7 mouse cellular contexts compared by ENCODE assay signal in genomic region chr12:110703008-110703471, GRCm38 (mm10). TPM values are rescaled to one million over a fixed set of nuclear protein-coding genes. Genes with fewer than 3 reads are reported as not detected.
DNase-seq lines count a peak whose midpoint lies in the region; ATAC-seq and TF ChIP-seq lines count a peak whose summit lies in the region.

No protein-coding gene starts in this region.

- peak; percentile 46; the same call in 1 of the 2 replicates for ATAC-seq in intestine, postnatal 0 days
- peak; percentile 46; the same call in 1 of the 2 replicates for ATAC-seq in midbrain, embryonic 13.5 days

- no peaks in the 10 kb centered on the region for H3K9me3 ChIP-seq in intestine, postnatal 0 days (ENCODE audit: control insufficient read depth)
- H3K9me3 ChIP-seq in limb, embryonic 10.5 days (replicated peaks): no peaks in the 10 kb centered on the region
- no peaks in the 10 kb centered on the region for H3K9me3 ChIP-seq in midbrain, embryonic 13.5 days

- peak; percentile 97 for TF ChIP-seq CTCF in intestine, postnatal 0 days (IDR thresholded peaks at IDR 0.05; ENCODE audit: low read depth)

- H3K27me3 ChIP-seq in intestine, postnatal 0 days (replicated peaks; ENCODE audit: control insufficient read depth, insufficient read depth, low read length): no peaks in the 10 kb centered on the region
- H3K27me3 ChIP-seq in limb, embryonic 10.5 days (ENCODE audit: low read depth, poor library complexity, severe bottlenecking): peaks cover 13% of the 10 kb centered on the region; the same call in 1 of the 2 replicates
- no peaks in the 10 kb centered on the region for H3K27me3 ChIP-seq in midbrain, embryonic 13.5 days

- no peak overlapping the region for H3K9ac ChIP-seq in intestine, postnatal 0 days (ENCODE audit: low read depth, low read length)
- no peak overlapping the region for H3K9ac ChIP-seq in midbrain, embryonic 13.5 days (replicated peaks)

- peaks cover 8% of the 10 kb centered on the region; the same call in 1 of the 2 replicates for H3K4me1 ChIP-seq in intestine, postnatal 0 days (replicated peaks; ENCODE audit: control insufficient read depth, insufficient read depth, low read length)
- peaks cover 33% of the 10 kb centered on the region for H3K4me1 ChIP-seq in limb, embryonic 10.5 days
- peaks cover 20% of the 10 kb centered on the region for H3K4me1 ChIP-seq in midbrain, embryonic 13.5 days (replicated peaks)

- H3K4me3 ChIP-seq in intestine, postnatal 0 days (ENCODE audit: low read depth, low read length): no peak overlapping the region
- no peak overlapping the region for H3K4me3 ChIP-seq in limb, embryonic 10.5 days
- H3K4me3 ChIP-seq in midbrain, embryonic 13.5 days (replicated peaks): no peak overlapping the region

- no peaks in the 10 kb centered on the region for H3K36me3 ChIP-seq in intestine, postnatal 0 days (ENCODE audit: control insufficient read depth, insufficient read depth)
- no peaks in the 10 kb centered on the region for H3K36me3 ChIP-seq in limb, embryonic 10.5 days
- H3K36me3 ChIP-seq in midbrain, embryonic 13.5 days: no peaks in the 10 kb centered on the region

- no peak overlapping the region for H3K27ac ChIP-seq in intestine, postnatal 0 days (ENCODE audit: low read depth, low read length)
- no peak overlapping the region for H3K27ac ChIP-seq in limb, embryonic 10.5 days
- H3K27ac ChIP-seq in midbrain, embryonic 13.5 days: no peak overlapping the region

- 21% methylated on average over 8 of the region's 8 CpGs for WGBS in intestine, postnatal 0 days
- 36% methylated on average over 8 of the region's 8 CpGs for WGBS in limb, embryonic 10.5 days
- 31% methylated on average over 8 of the region's 8 CpGs for WGBS in midbrain, embryonic 13.5 days

- DNase-seq in adrenal gland, adult 8-10 months: peak; percentile 84
- DNase-seq in embryo, embryonic 11.5 days (ENCODE audit: low read depth, low spot score): peak; percentile 83
- DNase-seq in gastrocnemius, postnatal 4 days (ENCODE audit: low spot score in 2 of 2): peak; percentile 72 to 88
- peak; percentile 94 for DNase-seq in limb, embryonic 10.5 days (ENCODE audit: low spot score)
- peak; percentile 70 to 84 for DNase-seq in spleen, adult 18-20 months

- no peak overlapping the region for H3K4me2 ChIP-seq in intestine, postnatal 0 days (replicated peaks; ENCODE audit: low read depth)
- no peak overlapping the region for H3K4me2 ChIP-seq in midbrain, embryonic 13.5 days (replicated peaks)

RNA-seq across cellular contexts. Expression of gene Hsp90aa1, which starts 0.5 kb away (rescaled TPM):
- 100 to 1,000 TPM; 272 to 830 (median 476) TPM for total RNA-seq in adrenal gland, adult 8-10 months (2022)
- total RNA-seq in gastrocnemius, postnatal 4 days (2021): 100 to 1,000 TPM; 127 to 147 TPM
- polyA plus RNA-seq in intestine, postnatal 0 days (2015; fragmentation: Nextera tagmentation; extraction: Ambion mirVana): 269 and 296 TPM in 2 replicates
- 1,005 and 1,256 TPM in 2 replicates for polyA plus RNA-seq in limb, embryonic 10.5 days (2016; fragmentation: Nextera tagmentation; extraction: Ambion mirVana)
- polyA plus RNA-seq in midbrain, embryonic 13.5 days (2015; fragmentation: Nextera tagmentation; extraction: Ambion mirVana): 1,494 and 1,520 TPM in 2 replicates

RNA-seq across cellular contexts. Expression of gene 1700001K19Rik, which starts 20.6 kb away (rescaled TPM):
- not detected for total RNA-seq in adrenal gland, adult 8-10 months (2022)
- not detected for total RNA-seq in gastrocnemius, postnatal 4 days (2021)
- not detected in 2 replicates for polyA plus RNA-seq in intestine, postnatal 0 days (2015; fragmentation: Nextera tagmentation; extraction: Ambion mirVana)
- not detected in 2 replicates for polyA plus RNA-seq in limb, embryonic 10.5 days (2016; fragmentation: Nextera tagmentation; extraction: Ambion mirVana)
- 0.28 and 0.39 TPM in 2 replicates for polyA plus RNA-seq in midbrain, embryonic 13.5 days (2015; fragmentation: Nextera tagmentation; extraction: Ambion mirVana)

RNA-seq across cellular contexts. Expression of gene Wdr20, which starts 34.7 kb away (rescaled TPM):
- total RNA-seq in adrenal gland, adult 8-10 months (2022): 10 to 100 TPM; 50.6 to 70.4 (median 56.8) TPM
- 10 to 100 TPM; 24.6 to 34.2 TPM for total RNA-seq in gastrocnemius, postnatal 4 days (2021)
- 12.3 and 14.7 TPM in 2 replicates for polyA plus RNA-seq in intestine, postnatal 0 days (2015; fragmentation: Nextera tagmentation; extraction: Ambion mirVana)
- 24.8 and 27.0 TPM in 2 replicates for polyA plus RNA-seq in limb, embryonic 10.5 days (2016; fragmentation: Nextera tagmentation; extraction: Ambion mirVana)
- polyA plus RNA-seq in midbrain, embryonic 13.5 days (2015; fragmentation: Nextera tagmentation; extraction: Ambion mirVana): 28.3 and 29.9 TPM in 2 replicates
